Mouse (Mus musculus) thymus, adult 18-20 months (tissue): ENCODE measurements around the gene Arsg.

Experiments used
- DNase-seq, 2 experiments: peaks; one replicate each; pipeline ENCODE4 v3.0.0; 2022; ENCODE audit warnings: mixed read lengths in 2 of 2

The Arsg gene

DNA sequence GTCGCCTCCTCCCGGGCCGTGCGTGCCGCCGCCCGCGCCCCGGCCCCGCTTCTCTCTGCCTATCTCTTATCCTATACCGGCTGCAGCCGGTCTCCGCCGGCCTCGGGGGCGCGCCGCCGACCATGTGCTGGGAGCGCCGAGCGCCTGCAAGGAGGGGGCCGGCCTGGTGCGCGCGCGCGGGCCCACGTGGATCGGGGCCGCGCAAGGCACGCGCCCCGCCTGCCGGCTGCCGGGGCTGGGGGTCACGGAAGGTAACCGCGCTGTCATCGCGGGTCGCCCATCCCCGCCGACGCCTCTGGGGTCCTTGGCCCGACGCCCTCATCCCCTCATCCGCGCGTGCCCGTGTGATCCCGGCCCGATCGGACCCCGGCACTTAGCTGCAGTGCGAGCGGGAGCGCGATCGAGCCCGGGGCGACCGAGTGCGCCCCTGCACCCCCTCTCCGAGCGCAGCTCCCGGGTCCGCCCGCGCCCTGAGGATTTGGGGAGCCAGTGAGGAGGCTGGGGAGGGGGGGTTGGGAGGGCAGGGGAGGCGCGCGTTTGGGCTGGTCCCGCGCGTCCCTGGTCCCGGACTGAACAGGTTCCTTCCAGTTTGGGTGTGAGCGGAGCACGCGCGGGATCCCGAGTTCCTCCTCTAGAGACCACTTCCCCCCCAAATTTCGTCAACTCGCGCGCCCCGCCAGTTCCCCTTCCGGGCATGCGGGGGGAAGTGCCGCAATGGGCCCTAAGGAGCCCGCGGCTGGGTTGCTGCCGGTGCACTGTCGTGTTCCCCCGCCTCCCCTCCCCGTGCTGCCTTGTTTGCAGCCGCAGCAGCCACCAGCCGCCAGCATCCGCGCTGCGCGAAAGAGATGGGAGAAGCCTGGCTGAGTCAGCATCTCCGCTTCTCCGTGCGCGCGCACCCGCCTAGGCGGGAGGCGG is at the start of gene Arsg, which contains the start of gene Slc16a6:
Arsg (plus strand) TSS at position 204 of the 915 bp plus-strand sequence.
Slc16a6 (minus strand) TSS at position 428 of the 915 bp plus-strand sequence.
- DNase-seq, result peak; percentile 93 to 94

DNA sequence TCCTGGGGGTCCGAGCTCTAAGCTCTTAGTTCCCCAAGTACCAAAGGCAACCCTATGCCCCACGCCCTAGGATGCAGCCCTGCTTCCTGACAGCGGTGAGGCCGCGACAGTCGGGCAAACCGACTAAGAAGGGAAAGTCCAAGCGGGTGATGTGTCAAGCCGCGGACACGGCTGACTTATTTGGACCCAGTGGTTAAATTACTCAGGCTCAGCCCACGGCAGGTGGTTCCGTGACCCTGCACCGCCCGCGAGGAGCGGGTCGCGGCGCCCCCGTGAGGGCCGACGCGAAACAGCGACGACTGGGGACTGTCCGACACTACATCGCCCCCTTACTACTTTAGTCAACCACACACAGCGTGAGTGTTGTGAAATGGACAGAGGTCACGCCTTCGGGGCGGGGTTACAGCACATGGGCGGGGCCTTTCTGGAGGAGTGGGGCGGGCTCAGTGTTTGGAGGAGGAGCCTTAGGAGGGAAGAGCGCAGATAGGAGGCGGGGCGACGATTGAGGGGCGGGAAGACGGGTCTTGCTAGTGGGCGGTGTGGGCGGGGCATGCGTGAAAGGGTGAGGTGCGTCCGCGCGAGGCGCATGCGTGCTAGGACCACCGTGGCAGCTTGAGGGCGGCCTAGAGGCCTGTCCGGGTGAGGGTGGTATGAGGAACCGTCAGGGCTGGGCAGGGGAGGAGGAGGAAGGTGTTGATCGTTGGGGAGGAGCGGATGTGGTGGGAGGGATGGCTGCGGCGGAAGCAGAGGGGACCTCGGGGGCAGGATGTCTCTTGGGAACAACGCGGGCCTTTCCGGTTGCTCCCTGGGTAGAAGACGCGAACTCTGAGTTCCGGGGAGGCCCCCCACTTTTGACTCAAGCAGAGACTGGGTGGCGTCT is 47.5 kb upstream of the Arsg start, which contains the start of gene Amz2:
Amz2 (plus strand) TSS at position 555 of the 880 bp plus-strand sequence.
- peak; percentile 98 for DNase-seq

DNA sequence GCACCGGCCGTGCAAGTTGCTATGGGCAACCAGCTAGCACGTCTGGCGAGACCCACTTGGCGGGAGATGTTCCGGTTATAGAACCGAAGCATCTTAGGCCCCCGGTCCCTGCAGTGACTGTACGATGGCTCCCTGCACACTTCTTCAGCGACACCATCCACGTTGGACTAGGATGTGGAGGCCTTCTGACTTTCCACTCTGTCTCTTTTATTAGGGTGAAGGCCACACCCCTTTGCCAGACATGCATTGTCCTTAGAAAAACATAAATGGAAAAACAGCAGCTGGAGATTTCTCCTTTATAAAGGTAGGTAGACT is 46.9 kb upstream of the Arsg start:
- DNase-seq, result no peak

DNA sequence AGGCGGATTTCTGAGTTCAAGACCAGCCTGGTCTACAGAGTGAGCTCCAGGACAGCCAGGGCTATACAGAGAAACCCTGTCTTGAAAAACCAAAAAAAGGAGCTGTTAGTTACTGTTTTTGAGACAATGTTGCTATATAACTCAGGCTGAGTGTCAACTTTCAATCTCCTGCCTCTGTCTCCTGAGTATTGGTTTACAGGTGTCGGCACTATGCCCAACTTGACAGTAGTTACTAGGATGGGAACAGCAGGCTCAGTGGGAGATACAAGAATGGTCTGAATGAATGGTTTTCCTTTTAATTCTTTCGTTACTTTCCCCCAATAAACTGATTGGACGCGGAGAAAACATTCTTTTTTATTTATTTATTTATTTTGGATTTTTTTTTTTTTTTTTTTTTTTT is 45.8 kb upstream of the Arsg start:
- no peak for DNase-seq

DNA sequence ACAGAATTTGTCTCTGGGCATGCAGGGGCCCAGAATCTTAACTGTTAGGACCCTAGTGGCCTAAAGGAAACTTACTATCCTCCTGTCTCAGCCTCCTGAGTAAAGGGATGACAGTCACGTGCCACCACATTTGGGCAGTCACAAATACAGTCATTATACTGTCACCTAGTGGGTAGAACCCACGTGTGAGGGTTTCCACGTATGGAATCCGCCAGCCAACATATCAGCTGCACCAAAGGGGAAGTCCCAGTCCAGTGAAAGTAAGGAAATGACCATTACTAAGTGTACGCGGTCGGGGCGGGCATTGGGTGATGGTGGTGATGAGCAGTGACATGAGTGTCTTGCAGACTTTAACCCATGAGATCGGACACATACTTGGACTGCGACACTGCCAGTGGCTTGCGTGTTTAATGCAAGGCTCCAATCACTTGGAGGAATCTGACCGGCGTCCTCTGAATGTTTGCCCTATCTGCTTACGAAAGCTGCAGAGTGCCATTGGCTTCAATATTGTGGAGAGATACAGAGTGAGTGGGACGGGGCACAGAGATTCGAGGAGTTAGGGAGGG is 38.9 kb upstream of the Arsg start:
- DNase-seq, result no peak

DNA sequence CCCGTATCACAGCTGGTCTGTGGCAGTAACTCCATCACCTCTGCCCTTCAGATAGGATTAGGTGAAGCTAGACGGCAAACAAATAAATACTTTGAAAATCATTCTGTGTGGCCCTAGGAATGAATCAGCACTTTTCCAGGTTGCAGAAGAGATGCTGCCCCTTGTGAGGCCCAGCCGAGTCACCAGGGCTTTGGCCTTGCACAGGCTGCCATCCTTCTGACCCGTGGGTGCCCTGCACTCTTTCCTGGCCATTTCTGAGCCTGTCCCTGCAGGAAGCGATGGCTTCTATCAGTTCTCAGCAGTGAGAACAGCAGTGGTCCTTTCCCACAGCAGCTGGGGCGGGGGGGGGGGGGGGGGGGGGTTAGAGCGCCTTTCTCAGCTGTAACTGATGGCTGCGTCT is 36.3 kb upstream of the Arsg start:
- DNase-seq, result no peak

DNA sequence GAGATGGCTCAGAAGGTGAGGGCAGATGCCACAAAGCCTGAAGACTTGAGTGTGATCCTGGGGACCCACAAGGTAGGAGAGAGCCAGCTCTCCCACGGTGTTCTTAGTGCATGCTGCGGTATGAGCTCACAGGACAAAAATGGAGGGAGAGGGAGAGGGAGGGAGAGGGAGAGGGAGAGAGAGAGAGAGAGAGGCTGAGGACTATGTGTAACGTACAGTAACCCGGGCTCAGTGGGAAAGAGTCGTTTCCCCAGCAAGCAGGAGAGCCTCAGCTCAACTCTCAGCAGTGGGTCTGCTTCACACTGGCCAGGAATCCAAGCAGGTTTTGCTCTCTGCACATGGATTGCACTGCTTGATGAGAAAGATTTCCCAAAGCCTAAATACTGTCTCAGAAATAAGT is 34.0 kb upstream of the Arsg start:
- no peak for DNase-seq

DNA sequence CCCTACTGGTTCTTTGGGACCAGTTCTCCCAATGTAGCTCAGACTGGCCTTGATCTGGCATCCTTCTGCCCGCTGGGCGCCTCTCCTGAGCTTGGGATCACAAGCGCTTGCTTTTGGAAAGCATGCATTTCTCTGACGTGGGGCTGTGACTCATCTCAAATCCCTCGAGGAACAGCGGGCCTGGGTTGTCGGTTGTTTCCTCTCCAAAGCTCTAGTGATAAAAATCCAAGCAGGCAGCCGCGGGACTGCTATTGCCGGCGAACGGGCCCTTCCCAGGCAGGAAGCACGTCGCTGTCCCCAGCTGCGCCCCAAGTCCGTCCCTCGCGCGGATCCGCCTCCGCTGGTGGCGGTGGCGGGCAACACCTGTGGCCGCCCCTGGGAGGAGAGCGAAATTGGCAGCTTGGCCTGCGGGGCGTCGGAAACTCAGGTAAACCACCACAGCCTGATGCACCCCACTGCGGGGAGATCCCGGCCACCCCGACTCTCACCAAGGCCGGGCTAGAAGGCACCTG is 33.3 kb upstream of the Arsg start:
- DNase-seq, result peak; percentile 72 to 79

DNA sequence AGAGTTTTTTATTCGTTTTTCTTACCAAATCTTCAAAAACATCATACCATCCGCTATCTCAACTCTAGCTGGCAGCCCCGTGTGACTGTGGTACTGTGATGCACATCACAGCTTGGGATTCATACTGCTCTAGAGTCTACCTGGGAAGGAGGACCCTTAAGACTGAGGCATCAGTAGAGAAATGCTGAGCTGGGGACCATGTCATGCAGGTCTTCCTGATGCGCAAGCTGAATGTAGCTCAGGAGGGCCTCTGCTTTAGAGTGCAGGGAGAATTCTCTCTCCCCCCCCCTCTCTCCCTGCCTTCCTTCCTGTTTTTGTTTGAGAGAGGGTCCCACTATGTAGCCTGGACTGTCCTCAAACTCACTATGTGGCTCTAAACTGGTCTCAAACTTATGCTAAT is 32.5 kb upstream of the Arsg start:
- no peak for DNase-seq

DNA sequence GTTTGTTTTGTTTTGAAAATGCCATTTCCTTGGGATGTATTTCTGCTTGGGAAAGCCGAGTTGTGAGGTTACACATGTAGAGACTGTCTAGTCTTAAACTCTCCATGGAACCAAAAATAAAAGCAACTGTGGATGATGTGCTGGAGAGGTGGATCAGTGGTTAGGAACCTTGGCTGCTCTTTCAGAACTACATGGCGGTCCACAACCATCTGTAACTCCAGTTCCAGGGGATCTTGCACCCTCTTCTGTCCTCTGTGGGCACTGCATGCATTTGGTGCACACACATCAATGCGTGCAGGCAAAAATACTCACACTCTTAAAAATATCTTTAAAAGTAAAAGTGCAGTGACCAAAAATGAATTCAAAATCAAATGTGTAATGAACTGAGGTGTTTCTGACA is 32.1 kb upstream of the Arsg start:
- DNase-seq, result no peak

DNA sequence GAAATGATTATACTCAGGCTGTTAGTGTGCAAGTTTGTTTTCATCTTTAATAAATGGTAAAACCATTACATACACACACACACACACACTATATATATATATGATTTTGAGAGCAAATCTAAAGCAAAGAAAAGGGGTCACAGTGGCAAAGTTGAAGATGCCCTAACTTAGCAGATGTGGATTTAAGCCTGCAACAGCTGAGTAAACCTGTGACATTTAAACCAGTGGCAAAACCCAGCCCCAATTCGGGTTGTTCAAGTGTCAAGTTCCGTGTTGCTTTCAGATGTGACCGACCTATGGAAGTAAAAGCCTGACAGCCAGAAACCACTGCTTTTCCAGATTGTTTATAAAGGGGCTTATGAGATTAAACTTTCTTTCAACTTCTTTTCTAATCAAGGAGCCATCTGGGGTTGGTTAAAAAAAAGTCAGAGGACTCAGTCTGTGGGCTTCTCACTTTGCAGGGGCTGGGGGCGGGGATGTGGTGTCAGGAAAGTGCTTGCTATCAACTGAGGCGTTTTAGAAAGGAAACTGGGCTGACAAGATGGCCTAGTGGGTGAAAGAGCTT is 30.9 kb upstream of the Arsg start:
- DNase-seq, result no peak

DNA sequence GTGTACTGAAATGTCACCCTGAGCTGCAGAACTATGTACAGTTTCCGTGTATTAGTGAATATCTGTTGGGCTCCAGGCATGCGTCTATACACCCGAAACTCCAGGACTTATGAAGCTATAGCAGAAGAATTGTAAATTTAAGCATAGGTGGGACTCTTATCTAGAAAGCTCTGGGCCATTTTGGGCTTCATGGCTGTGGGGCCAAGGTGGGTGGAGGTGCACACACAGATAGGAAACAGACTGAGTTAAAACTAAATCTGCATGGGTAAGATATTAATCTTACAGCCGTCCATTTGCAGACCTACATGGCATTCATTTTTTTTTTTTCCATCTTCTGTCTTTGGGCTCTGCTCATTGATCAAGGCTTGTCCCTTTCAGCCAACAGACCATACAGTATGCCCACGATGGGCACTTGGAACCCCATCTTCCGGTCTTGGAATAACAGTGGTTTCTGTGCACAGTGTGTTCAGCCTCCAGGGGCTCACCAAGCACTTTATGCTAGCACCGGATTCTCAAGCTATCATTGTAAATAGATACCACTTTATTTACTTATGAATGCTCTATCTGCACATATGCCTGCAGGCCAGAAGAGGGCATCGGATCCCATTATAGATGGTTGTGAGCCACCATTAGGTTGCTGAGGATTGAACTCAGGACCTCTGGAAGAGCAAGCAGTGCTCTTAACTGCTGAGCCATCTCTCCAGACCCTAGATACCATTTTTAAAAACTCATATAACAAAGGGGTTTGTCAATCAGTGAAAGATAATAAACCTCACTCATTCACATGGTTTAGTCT is 29.5 kb upstream of the Arsg start:
- no peak for DNase-seq

DNA sequence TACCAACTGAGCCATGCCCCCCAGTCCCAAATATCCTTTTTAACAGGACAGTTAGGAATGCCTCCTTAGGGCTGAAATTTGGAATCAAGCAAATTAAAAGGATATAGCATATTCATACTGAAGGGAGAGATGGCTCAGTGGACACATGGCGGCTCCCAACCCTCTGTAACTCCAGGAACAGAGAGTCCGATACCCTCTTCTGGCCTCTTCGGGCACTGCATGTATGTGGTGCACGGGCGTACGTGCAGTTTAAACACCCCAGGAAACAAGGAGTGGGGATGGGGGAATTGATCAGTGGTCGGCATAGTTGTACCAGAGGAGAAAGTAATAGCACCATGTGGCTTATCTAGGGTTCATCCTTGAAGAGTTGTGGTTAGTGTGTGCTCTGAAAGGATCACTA is 28.6 kb upstream of the Arsg start:
- no peak for DNase-seq

DNA sequence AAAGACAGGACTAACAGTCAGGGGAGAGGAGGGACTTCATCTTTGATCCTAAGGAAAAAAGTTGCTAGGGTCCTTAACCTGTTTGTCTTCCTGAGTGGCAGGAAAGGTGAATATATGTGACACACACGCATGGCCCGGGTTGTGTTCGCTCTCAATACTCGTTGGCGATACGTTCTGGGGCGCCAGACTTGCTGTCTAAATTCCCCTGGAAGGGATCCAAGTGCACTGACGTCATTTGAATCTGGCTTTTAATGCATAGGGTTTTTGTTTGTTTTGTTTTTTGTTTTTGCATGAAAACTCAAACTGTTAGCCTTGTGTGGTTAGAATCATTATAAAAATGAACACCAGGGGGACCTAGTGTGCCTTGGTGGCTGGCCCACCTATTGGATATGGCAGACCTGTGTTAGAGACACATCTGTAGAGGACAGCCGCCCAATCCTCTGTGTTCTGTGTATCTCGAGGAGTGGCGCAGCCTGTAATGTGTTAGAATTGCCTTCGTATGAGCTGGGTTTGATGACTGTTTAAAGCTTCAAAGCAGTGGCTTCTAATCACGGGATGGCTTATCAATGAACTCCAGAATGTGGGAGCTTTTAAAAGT is 27.6 kb upstream of the Arsg start:
- no peak for DNase-seq

DNA sequence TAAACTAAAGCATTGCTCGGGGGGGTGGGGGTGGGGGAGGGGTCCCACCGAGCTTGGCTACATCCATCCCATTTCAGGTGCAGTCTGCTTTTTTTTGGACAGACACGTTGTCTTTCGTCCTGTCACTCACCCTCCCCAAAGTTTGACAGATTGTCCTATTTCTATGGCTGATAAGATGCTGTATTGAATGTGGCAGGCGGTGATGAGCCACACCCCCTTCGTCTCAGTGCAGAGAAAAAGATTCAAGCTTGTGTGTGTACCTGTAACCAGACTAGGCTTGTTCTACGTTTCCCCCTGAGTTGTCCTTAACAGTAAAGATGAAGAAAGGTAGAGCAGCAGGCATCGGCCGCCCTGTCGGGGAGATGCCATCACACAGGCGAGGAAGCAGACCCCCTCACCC is 22.0 kb upstream of the Arsg start:
- no peak for DNase-seq

DNA sequence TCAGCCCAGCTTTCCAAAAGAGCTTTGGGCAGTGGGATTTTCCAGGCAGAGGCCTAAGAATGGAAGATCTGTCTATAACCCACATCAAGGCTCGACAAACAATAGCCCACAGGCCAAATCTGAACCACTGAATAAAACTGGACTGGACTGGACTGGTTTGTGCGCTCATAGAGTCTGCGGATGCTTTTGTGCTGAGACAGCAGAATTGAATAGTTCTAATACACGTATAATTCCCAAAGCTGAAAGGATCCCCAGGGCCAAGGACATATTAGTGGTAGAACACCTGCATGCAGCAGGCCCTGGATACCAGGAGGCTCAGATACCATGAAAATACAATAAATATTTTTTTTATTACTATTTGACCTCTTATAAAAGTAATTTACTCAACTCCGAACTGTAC is 16.9 kb upstream of the Arsg start:
- no peak for DNase-seq

DNA sequence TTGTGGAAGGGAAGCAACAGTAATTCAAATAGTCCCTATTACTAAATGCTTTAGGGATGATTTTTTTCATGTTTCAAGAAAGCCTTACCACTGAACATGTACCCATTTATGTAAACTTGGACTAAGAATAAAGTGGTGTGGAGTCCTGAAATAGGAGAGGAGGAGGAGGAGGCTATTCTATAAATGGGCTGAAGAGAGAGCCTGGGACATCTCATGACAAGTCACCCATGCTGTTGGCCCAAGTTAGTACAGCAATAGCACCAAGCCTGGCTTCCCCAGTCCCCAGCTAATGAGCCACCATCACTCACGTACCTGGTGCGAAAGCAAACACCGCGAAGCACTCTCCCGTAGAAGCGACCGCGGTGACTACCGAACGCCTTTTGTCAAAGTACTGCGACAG is 15.0 kb upstream of the Arsg start:
- DNase-seq, result no peak

DNA sequence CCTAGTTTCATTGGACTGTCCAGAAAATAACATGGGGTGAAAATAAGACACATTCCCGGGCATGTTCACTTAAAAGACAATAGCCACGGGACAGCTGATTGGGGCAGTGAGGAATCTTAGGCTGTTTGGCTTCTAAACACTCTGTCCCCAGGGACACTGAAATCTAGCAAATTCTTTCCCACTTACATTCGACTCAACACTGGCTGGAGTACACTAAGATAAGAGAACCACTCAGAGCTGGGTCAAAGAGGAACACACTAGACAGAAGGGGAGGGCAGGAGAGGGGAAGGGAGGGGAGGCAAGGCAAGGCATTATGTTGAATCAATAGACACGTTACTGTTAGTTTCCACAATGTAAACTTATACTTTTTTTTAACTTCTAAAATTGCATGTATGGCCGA is 12.6 kb upstream of the Arsg start:
- no peak for DNase-seq

DNA sequence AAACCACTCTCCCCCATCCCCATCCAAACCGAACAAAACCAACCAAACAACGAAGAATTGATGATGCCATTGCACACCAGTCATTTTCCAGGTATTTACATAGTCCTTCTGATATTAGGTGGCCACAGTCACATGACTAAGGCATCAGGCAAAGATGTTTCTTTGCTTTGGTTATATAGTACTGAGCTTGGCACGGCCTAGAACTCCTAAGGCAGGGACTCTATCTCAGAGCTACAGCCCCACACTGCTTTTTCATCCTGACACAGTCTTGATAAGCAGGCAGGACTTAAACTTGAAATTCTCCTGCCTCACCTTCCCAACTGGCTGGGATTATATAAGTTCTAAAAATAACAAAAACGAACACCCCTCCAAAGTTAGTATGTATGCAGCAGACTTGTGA is 8.1 kb upstream of the Arsg start:
- no peak for DNase-seq

DNA sequence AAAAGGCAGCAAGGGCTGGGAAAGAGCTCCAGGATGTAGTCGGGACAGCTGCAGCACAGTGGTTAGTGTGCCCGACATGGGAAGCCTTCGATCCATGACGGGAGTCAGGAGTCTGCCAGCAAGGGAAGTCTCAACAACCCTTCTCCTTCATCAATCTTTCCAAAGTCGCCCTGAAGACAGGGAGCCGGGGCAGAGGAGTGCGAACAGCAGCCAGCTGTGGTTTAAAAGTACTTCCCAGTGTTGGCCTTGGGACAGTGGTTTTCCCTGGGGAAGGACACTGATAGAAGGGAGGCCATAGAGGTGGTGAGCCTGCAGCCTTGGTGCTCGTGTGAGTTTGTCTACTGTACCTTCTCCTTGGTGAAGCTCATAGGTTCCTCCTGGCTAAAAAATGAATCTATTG is 6.2 kb upstream of the Arsg start:
- DNase-seq, result no peak

DNA sequence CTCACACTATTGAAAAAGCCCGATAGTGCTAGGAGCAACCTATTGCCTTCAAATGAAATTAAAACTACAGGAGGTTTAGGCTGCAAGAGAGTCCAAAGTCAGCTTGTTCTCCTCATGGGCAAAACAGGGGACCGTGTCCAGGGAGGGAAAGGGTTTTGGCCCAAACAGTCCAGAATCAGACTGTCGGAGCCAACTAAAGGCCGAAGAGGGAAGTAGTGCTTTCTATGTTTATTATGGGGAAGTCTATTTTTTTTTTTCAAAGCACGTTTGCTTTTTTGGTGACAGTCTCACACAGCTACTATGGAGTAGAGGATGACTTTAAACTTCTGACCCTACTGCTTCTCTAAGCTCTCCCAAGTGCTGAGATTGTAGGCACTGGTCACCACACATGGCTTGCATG is 5.0 kb upstream of the Arsg start:
- DNase-seq, result no peak

DNA sequence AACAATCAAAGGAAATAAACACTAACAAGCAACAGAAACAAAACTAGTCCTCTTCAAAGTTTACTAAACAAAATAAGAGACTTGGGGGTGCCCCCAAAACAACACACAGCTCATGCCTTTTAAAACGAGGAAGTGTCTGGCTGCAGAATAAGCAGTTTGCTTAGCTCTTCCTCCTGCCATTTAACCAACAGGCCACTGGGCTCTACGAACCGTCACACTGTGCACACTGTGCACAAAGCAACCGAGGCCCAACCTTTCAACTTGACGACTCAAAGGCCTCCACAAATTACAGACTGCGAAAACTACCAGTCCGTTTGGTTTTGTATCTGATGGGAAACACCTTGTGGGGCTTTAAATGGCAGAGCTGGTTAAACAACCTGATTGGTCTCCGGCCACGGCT is 3.0 kb upstream of the Arsg start:
- no peak for DNase-seq
